ENCODE assay signal across 16 mouse cellular contexts in the genomic region with DNA sequence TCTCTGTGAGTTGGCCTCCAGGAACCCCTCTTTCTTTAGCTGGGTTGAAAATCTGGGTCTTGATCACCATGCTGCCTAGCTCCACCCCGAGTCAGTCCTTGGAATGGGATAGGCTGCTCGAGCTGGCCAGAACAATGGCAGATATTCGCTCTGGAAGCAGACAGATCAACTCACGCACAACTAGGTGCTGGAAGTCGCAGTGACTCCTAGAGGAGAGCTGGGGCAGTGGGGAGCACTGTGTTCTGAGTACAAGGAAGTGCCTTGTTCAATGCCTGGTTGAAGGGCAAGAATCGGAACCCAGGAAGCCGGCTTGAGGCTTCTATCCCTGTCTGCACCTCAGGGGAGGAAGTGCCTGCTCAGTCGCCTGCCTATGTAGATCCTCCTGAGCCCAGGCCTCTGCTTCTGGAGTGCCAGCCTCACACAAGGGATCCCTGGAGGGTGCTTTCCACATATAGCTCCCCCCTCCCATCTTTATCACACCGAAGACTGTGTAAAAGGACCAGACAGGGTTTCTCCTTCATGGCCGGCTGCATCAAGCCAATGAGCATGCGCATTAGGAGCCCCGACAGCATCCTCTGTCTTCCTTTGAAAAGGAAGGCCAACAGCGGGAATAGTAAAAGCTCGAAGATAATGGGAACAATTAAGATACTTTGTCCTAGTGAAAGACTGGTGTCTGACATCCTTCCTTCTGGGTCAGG. TPM values are rescaled to one million over a fixed set of nuclear protein-coding genes. Genes with fewer than 3 reads are reported as not detected.
DNase-seq lines count a peak whose midpoint lies in the region; ATAC-seq lines count a peak whose summit lies in the region.
"Had no signal": no experiment of that assay in that cellular context is flagged by ENCODE, and none has a peak within 500 bp of the region (broad histone marks: within the 10 kb centered on the region; RNA-seq: fewer than 3 reads in every experiment).

No protein-coding gene starts in this region.

- ATAC-seq in forebrain, embryonic 12.5 days (ENCODE audit: low FRiP score): peak; percentile 51; the same call in 1 of the 2 replicates
- no peak for ATAC-seq in forebrain, embryonic 15.5 days (replicated peaks)
- no peak for ATAC-seq in midbrain, embryonic 14.5 days (ENCODE audit: low FRiP score, low TSS enrichment)
- ATAC-seq: intestine, embryonic 15.5 days had no signal

- no peak overlapping the region for H3K27ac ChIP-seq in forebrain, embryonic 12.5 days
- H3K27ac ChIP-seq in forebrain, embryonic 15.5 days (replicated peaks): no peak overlapping the region
- peak overlapping the region; percentile 82 for H3K27ac ChIP-seq in hindbrain, embryonic 10.5 days
- no peak overlapping the region for H3K27ac ChIP-seq in midbrain, embryonic 14.5 days (replicated peaks; ENCODE audit: low read depth, low read length)
- H3K27ac ChIP-seq: intestine, embryonic 15.5 days; macrophage had no signal

- no peaks in the 10 kb centered on the region for H3K9me3 ChIP-seq in forebrain, embryonic 12.5 days
- H3K9me3 ChIP-seq in forebrain, embryonic 15.5 days: no peaks in the 10 kb centered on the region
- H3K9me3 ChIP-seq in hindbrain, embryonic 10.5 days: no peaks in the 10 kb centered on the region
- no peaks in the 10 kb centered on the region for H3K9me3 ChIP-seq in midbrain, embryonic 14.5 days (ENCODE audit: control insufficient read depth, low read length)
- H3K9me3 ChIP-seq: intestine, embryonic 15.5 days had no signal

- H3K4me2 ChIP-seq in forebrain, embryonic 12.5 days: peak overlapping the region; percentile 31
- no peak overlapping the region for H3K4me2 ChIP-seq in forebrain, embryonic 15.5 days (replicated peaks)
- peak overlapping the region; percentile 34 for H3K4me2 ChIP-seq in midbrain, embryonic 14.5 days (ENCODE audit: low read length)
- H3K4me2 ChIP-seq: intestine, embryonic 15.5 days; liver, embryonic 11.5 days had no signal

- peak; percentile 33 for DNase-seq in hindbrain, embryonic 10.5 days (ENCODE audit: low spot score)
- peak; percentile 58 for DNase-seq in midbrain, embryonic 14.5 days
- no peak for DNase-seq in heart, adult 11 months
- DNase-seq in lung, postnatal 36 days: no peak
- DNase-seq in right cerebral cortex, adult 2 months (ENCODE audit: low spot score in 2 of 2): no peak
- no peak for DNase-seq in layer of hippocampus, adult 9-11 months
- DNase-seq: adrenal gland, adult 8-10 months; cerebellum, postnatal 25 days; gastrocnemius, postnatal 14 days; kidney, postnatal 4 days had no signal

- H3K36me3 ChIP-seq in forebrain, embryonic 12.5 days (replicated peaks): no peaks in the 10 kb centered on the region
- no peaks in the 10 kb centered on the region for H3K36me3 ChIP-seq in forebrain, embryonic 15.5 days
- no peaks in the 10 kb centered on the region for H3K36me3 ChIP-seq in hindbrain, embryonic 10.5 days
- H3K36me3 ChIP-seq in midbrain, embryonic 14.5 days (ENCODE audit: control insufficient read depth, insufficient read depth, low read length): no peaks in the 10 kb centered on the region
- H3K36me3 ChIP-seq: intestine, embryonic 15.5 days had no signal

- no peaks in the 10 kb centered on the region; the same call in 1 of the 2 replicates for H3K27me3 ChIP-seq in forebrain, embryonic 12.5 days
- no peaks in the 10 kb centered on the region for H3K27me3 ChIP-seq in forebrain, embryonic 15.5 days
- peaks cover 16% of the 10 kb centered on the region; the same call in 1 of the 2 replicates for H3K27me3 ChIP-seq in hindbrain, embryonic 10.5 days (ENCODE audit: insufficient read depth, poor library complexity, severe bottlenecking)
- H3K27me3 ChIP-seq in midbrain, embryonic 14.5 days (ENCODE audit: control insufficient read depth, insufficient read depth, low read length): no peaks in the 10 kb centered on the region
- H3K27me3 ChIP-seq: intestine, embryonic 15.5 days had no signal

- H3K9ac ChIP-seq in forebrain, embryonic 12.5 days: no peak overlapping the region
- H3K9ac ChIP-seq in forebrain, embryonic 15.5 days (replicated peaks): no peak overlapping the region
- H3K9ac ChIP-seq in midbrain, embryonic 14.5 days (replicated peaks; ENCODE audit: low read length): 0 out of 2 replicates have a peak overlapping the region, but pooled peaks have one; percentile 4
- H3K9ac ChIP-seq: intestine, embryonic 15.5 days had no signal

- peaks cover 8% of the 10 kb centered on the region; the same call in 1 of the 2 replicates for H3K4me1 ChIP-seq in forebrain, embryonic 12.5 days
- H3K4me1 ChIP-seq in forebrain, embryonic 15.5 days: no peaks in the 10 kb centered on the region
- peaks cover 10% of the 10 kb centered on the region for H3K4me1 ChIP-seq in hindbrain, embryonic 10.5 days (replicated peaks)
- no peaks in the 10 kb centered on the region for H3K4me1 ChIP-seq in midbrain, embryonic 14.5 days (ENCODE audit: control insufficient read depth, insufficient read depth, low read length)

- 21% methylated on average over 14 of the region's 14 CpGs for WGBS in forebrain, embryonic 12.5 days
- 27% methylated on average over 14 of the region's 14 CpGs for WGBS in forebrain, embryonic 15.5 days
- 27% methylated on average over 14 of the region's 14 CpGs for WGBS in hindbrain, embryonic 10.5 days
- 19% methylated on average over 14 of the region's 14 CpGs for WGBS in midbrain, embryonic 14.5 days

- H3K4me3 ChIP-seq in forebrain, embryonic 12.5 days (replicated peaks): 0 out of 2 replicates have a peak overlapping the region, but pooled peaks have one; percentile 1
- H3K4me3 ChIP-seq in forebrain, embryonic 15.5 days: no peak overlapping the region
- H3K4me3 ChIP-seq in hindbrain, embryonic 10.5 days: peak overlapping the region; percentile 26
- H3K4me3 ChIP-seq in midbrain, embryonic 14.5 days (replicated peaks; ENCODE audit: low read depth, low read length): no peak overlapping the region
- H3K4me3 ChIP-seq: erythroblast, embryonic 14.5 days; intestine, embryonic 15.5 days had no signal

RNA-seq across cellular contexts. Expression of a gene that starts 25.9 kb away (rescaled TPM):
- polyA plus RNA-seq in forebrain, embryonic 12.5 days (2016; fragmentation: Nextera tagmentation; extraction: Ambion mirVana): 3.6 and 6.0 TPM in 2 replicates
- polyA plus RNA-seq in forebrain, embryonic 15.5 days (2015; fragmentation: Nextera tagmentation; extraction: Ambion mirVana): 12.8 and 14.2 TPM in 2 replicates
- 4.5 and 6.4 TPM in 2 replicates for polyA plus RNA-seq in hindbrain, embryonic 10.5 days (2016; fragmentation: Nextera tagmentation; extraction: Ambion mirVana)
- 19.4 and 23.7 TPM in 2 replicates for polyA plus RNA-seq in midbrain, embryonic 14.5 days (2014; fragmentation: Nextera tagmentation; extraction: Ambion mirVana)

Comparison
In these comparisons a context has a peak if more than half of its experiments do, and no peak if none do; other contexts are left out.
1. H3K4me3 ChIP-seq: peak in forebrain, embryonic 12.5 days (single experiment) and hindbrain, embryonic 10.5 days (single experiment); none in forebrain, embryonic 15.5 days (single experiment) and midbrain, embryonic 14.5 days (single experiment).
2. DNase-seq: peak in hindbrain, embryonic 10.5 days (single experiment) and midbrain, embryonic 14.5 days (single experiment); none in heart, adult 11 months (single experiment), lung, postnatal 36 days (single experiment), right cerebral cortex, adult 2 months (0 of 2) and layer of hippocampus, adult 9-11 months (single experiment).